Mouse (Mus musculus): ENCODE data around the gene Stag3. TPM values are rescaled to one million over a fixed set of nuclear protein-coding genes. Genes with fewer than 3 reads are reported as not detected.

Gene Stag3
- polyA plus RNA-seq, 1 experiment: 3.3 TPM

DNA sequence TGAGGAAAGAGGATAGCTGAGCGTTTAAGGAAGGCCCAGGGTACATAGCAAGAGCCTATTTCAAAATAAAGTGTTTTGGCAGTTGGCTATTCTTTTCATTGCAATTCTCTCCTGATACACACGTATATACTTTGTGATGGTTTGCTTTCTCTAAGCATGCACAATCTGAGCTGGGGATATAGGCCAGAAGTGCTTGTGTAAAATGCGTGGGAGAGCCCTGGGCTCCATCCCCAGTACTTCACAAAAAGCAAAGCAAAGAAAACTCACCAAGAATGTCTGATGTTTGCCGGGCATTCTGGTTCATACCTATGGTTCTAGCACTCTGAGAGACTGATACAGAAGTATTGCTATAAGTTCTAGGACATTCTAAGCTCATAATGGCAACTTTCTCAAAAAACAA is 11.1 kb upstream of the Stag3 start:
- no peak for DNase-seq (ENCODE audit: low spot score)

DNA sequence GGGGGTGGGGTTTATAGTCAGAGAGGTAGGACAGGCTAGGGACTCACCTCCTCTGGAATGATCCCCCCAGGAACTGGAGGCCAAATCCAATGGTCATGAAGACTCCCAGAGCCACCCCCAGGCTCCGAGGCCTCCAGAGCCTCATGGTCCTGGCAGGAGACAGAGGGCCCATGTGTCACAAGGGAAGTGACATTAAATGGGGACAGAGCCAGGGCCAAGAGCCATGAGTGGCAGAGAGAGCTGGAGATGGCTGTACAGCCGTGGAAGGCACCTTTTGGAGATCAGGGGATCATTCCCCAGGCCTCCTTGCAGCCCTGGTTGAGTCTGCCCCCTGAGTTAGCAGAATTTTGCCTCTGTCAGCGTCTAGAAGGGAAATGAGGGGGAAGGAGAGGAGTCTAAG is 8.8 kb upstream of the Stag3 start:
- no peak for DNase-seq (ENCODE audit: low spot score)

DNA sequence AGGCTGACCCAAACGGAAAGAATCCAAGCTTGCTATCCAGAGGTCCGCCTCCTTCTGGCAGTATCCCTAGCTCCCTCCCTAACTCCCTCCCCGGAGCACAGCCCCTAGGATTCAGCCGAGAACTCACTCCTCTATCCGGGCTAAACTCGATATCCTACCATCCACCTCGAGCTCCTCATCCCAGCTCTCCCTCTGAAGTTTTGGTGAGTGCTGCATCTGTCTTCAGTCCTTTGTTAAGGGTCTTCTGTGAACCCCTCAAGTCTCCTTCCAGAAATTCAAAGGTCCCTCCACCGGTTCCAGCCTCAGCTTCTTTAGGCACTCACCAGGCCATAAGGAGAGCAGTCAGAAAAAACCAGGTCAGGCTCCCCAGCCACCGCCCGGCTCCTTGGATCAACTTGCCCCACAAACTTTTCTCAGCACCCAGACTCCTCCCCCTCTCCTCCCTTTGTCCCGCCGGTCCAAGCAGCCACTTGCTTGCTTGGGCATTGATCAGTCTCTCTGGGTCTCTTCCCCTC is 7.6 kb upstream of the Stag3 start, which contains the start of gene Gal3st4:
TSS of gene Gal3st4 (minus strand) at position 432 of the 515 bp plus-strand sequence.
- DNase-seq (ENCODE audit: low spot score): no peak

DNA sequence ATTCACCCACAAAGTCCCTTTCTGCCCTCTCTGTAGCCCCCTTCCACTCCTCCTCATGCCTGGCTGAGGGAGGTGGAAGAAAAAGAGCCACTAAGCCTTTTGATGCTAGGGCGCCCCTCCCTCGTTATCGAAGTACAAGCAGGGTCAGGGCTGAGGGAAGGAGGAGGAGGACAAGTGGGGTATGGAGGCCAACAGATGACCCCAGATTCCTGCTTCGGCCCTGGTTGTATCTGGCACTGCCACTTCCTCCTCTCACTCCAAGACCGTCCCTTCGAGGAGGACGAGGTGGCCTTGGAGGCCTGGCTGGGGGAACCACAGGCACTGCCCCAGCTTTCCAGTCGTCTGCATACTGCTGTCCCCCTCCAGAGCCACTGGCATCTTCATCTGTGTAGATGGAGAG is 5.9 kb upstream of the Stag3 start:
- no peak for DNase-seq (ENCODE audit: low spot score)

DNA sequence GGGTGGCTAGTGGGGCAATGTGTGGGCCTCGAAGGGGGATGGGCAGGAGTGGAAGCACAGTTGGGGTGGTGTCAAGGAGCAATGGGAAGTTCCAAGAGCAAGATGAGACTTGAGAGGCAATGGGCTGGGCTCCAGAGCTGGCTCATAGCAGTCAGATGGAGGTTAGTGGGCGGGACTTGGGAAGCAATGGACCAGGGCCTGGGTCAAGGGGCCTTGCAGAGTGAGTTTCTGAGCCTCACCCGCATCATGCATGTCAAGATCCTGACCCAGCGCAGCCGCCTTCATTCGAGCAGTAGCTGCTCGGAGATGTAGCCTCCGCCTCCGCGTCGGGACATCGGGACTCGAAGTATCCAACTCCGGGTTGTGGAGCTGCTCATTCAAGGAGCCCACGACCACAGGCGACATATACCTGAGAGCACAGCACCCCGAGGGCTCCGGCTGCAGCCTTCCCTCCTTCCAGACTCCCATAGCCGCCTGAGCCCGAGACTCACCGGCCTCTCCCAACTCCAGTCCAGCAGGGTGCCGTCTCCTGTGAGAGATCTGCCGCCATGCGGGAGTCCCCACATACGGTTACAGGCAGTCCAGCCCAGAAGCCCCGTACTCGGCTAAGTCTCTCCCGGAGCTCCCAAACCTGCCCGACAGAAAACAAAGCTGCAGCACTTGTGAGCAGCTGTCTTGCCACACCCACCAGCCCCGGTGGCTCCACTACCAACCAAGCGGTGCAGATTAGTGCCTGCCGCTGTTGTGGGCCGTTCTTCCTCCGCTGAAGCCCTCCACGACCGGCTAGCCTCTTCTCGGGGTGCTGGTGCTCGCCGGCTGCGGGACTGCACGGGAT is 4.6 kb upstream of the Stag3 start:
- DNase-seq (ENCODE audit: low spot score): no peak

DNA sequence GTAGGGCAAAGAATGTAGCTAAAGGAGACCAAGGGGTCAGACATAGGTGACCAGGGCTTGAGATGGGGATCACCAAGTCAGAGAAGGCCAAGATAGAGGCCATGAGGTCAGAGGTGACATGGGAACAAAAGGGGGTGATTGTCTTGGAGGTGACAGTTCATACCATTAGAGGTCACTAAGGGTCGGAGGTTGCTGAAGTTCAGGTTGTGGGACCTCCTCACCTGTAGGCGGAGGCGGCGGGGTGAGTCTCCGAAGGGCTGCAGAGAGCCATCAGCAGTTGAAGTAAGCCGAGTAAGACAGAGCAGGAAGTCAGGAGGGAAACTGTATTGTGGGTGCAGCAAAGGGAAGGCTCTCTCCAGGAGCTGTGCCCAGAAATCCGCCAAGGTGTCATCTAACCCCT is 2.0 kb upstream of the Stag3 start:
- no peak for DNase-seq (ENCODE audit: low spot score)

DNA sequence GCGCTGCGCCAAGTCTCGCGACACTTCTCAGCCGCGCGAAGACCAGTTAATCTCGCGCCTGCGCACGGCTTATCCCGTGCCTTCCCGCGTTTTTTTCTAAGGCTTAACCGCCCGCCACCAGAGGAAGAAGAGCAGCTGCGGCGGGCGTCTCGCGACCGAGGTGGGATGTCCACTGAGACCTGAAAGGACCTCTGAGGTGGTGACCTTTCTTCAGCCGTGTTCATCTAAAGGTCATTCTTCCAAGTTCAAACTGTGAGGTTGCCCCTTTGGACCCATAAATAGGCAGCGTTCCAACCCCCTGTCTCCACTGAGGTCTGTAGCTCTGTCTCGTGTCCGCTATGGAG is 357 bp downstream of the Stag3 start:
- DNase-seq (ENCODE audit: low spot score): no peak

DNA sequence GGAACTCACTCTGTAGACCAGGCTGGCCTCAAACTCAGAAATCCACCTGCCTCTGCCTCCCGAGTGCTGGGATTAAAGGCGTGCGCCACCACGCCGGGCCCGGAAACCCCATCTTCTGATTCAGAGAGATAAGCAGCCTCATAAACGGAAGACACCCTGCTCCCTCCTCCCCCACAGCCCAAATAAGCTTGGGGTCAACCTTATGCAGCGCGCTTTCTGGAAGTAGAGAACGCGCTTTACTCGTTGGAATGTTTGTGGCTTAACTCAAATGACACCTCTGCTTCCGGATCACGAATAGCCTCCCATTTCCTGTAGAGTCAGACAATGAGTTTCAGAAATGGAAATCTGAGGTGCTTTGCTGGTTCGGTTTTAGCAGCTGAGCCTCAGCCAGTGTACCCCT is 789 bp downstream of the Stag3 start:
- no peak for DNase-seq (ENCODE audit: low spot score)

DNA sequence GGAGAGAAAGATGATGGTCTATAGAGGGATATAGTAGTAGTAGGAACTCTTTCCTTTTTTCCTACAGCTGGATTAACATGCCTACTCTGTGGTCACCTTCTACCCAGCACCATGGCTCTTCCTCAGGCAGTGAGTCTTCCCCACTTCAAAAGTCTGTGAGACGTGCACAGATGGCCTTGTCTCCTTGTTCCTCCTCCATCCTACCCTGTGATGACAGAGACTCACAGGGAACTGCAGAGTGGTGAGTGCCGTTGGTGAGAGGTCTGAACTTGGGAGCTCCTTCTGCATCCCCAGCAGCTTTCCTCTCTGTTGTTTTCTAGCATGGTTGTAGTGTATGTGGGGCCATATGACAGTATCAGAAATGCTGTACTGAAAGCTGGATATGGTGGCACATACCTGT is 1.8 kb downstream of the Stag3 start:
- DNase-seq (ENCODE audit: low spot score): no peak

DNA sequence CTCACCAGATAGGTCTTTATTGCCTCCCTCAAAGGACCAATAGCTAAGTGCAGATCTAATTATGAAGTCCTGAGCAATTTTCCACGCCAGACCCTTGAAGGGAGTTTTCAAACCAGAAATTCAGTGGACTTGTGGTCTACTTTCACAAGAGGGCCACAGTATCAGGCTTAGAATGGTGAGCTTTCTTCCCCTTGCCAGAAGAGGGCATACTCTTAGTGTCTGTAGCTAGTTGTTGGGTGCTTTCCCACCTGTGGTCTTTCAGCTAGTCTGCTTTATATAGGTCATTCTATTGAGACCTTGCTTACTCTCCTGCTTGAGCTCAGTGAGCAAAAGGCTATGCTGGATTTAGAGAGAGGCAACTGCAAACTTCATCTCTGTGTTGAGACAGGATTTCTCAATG is 3.5 kb downstream of the Stag3 start:
- DNase-seq (ENCODE audit: low spot score): no peak

DNA sequence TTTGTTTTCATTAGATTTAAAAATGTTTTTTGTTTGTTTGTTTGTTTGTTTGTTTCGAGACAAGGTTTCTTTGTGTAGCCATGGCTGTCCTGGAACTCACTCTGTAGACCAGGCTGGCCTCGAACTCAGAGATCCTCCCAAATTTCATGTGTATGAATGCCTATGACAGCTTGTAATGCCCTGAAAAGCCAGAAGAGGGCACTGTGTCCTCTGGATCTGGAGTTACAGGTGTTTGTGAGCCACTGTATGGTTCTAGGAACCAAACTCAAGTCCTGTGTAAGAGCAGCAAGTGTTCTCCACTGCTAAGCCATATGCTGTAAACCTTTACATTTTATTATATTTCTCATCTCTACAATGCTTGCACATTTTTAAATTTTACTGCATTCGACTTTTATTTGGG is 7.8 kb downstream of the Stag3 start:
- no peak for DNase-seq (ENCODE audit: low spot score)

DNA sequence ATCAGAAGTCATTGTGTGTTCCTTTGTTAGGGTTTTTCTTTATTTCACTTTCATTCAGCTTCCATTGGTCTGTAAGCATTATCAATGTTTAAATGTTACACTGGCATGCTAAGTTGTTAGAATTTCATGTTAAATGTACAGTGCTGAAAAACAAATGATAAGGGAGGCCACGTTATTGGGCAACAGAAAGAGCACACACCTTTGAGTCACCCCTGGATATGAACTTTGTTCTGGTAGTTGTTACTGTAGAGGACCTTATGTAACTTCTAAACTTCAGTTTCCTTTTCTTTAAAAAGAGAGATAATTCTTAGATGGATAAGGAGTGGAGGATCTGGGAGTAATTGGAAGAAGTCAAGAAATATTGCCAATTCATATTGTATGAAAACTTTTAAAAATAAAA is 11.6 kb downstream of the Stag3 start:
- DNase-seq (ENCODE audit: low spot score): no peak

DNA sequence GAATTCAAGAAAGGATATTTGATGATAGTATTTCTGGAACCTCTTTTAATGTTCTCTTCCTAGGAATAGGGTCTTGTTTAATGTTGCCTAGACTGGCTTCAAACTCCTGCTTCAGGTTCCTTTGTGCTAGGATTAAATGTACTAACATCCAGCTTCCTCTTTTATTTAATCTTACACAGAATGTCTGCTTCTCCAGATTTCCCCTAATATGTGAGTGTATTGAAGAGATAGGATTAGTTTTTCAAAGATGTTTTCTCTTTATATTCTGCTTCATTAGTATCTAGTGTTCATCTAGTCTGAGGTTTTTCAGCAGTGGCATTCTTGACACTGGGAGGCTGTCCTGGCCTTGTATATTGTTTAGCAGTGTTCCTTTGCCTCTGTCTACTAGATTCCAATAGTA is 14.1 kb downstream of the Stag3 start:
- no peak for DNase-seq (ENCODE audit: low spot score)

DNA sequence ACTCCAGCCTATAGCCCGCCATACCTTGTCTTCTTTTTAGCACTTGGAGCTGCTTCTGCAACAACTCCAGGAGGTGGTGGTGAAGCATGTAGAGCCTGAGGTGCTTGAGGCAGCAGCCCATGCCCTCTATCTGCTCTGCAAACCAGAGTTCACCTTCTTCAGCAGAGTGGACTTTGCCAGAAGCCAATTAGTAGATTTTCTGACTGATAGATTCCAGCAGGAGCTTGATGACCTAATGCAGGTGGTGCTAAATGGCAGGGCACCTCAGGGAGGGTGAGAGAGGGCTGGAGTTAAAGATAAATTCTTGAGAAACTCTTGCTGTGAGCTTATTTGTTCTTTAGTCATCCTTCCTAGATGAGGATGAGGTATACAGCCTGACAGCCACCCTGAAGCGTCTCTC is 19.6 kb downstream of the Stag3 start:
- DNase-seq (ENCODE audit: low spot score): no peak

DNA sequence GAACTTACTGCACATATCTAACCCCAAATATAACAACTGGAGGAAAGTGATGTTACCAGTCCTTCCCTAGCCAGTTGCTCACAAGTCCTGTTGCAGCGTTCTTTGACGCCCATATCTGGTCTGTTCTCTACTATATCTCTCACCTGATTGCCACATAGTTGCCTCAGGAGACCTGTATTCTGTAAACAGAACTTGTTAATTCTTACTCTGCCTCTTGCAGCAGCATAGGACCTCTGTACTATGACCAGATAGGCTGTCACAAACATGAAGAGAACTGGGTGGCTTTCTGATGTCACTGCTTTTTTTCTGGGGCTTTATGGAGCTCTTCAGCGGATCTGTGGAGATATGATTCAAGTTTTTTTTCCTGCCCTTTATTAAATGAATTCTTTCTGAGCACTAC is 32.8 kb downstream of the Stag3 start:
- DNase-seq (ENCODE audit: low spot score): no peak

DNA sequence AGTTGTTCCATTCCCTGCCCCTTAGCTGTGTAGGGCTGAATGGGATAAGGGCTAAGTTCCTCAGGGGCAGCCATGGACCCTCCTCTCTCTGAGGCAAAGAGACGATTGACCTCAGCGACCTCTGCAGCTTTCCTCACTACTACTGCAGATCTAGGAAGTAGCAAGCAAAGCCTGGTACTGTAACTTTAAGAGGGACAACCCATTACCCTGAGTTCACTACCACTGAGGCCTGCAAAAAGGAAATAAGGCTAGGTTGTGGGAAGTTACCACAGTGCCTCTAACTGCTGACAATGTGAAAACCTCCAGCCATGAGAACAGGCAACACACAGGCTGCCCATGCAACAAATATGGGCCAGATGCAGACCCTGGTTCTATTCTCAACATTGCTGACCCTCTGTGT is 61.6 kb downstream of the Stag3 start, which contains the start of gene Pvrig:
TSS of gene Pvrig (plus strand) at position 301 of the 400 bp plus-strand sequence.
- no peak for DNase-seq (ENCODE audit: low spot score)

DNA sequence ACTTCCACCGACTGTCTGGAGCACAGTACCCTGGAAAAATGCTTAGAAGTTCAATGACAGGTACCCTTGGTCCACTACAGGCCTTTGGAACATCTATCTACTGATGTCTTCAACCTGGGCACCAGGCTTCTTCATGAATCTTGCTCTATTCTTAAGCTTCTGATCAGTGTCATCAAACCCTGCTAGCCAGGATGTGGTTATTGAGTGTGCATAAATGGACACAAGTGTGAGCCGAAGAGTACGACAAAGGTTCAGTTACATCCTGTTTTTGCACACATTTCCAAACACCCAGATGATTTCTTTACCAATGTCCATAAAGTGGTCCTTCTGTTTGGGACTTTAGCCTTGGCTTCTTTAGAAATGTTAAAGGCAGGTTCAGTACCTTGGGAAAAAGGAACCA is 63.2 kb downstream of the Stag3 start:
- DNase-seq (ENCODE audit: low spot score): no peak

Other genes starting within 250 kb of the Stag3 start
- gene Smok3c, start 227.0 kb upstream of the Stag3 start, polyA plus RNA-seq (2012; rRNA removed): not detected in 2 replicates
- gene Zkscan1, start 195.2 kb upstream of the Stag3 start, polyA plus RNA-seq (2012; rRNA removed): 10.2 and 13.2 TPM in 2 replicates
- 21.6 and 24.9 TPM in 2 replicates for gene Zscan21, start 163.3 kb upstream of the Stag3 start, polyA plus RNA-seq (2012; rRNA removed)
- 5.2 and 6.0 TPM in 2 replicates for gene Zfp113, start 124.5 kb upstream of the Stag3 start, polyA plus RNA-seq (2012; rRNA removed)
- gene Cops6, start 119.2 kb upstream of the Stag3 start, polyA plus RNA-seq (2012; rRNA removed): 104 and 109 TPM in 2 replicates
- 29.6 and 31.1 TPM in 2 replicates for gene Ap4m1, start 108.2 kb upstream of the Stag3 start, polyA plus RNA-seq (2012; rRNA removed)
- gene Mcm7, start 107.8 kb upstream of the Stag3 start, polyA plus RNA-seq (2012; rRNA removed): 26.9 and 29.7 TPM in 2 replicates
- 39.4 and 47.3 TPM in 2 replicates for gene Taf6, start 92.8 kb upstream of the Stag3 start, polyA plus RNA-seq (2012; rRNA removed)
- gene Cnpy4, start 92.8 kb upstream of the Stag3 start, polyA plus RNA-seq (2012; rRNA removed): 22.1 and 24.2 TPM in 2 replicates
- gene Mblac1, start 85.9 kb upstream of the Stag3 start, polyA plus RNA-seq (2012; rRNA removed): 5.3 and 5.8 TPM in 2 replicates
- 1.4 and 1.6 TPM in 2 replicates for gene Nxpe5, start 54.3 kb upstream of the Stag3 start, polyA plus RNA-seq (2012; rRNA removed)
- gene Lamtor4, start 24.8 kb upstream of the Stag3 start, polyA plus RNA-seq (2012; rRNA removed): 121 and 136 TPM in 2 replicates
- 33.8 and 42.4 TPM in 2 replicates for gene BC037034, start 16.2 kb upstream of the Stag3 start, polyA plus RNA-seq (2012; rRNA removed)
- 1.7 and 2.1 TPM in 2 replicates for gene Gal3st4, start 7.4 kb upstream of the Stag3 start, polyA plus RNA-seq (2012; rRNA removed)
- 0.01 TPM in 1 of 2 replicates, not detected in the other for gene Gm43720, start 282 bp upstream of the Stag3 start, polyA plus RNA-seq (2012; rRNA removed)
- gene Gpc2, start 235 bp upstream of the Stag3 start, polyA plus RNA-seq (2012; rRNA removed): 15.4 and 21.8 TPM in 2 replicates
- 0.28 and 0.29 TPM in 2 replicates for gene Pvrig, start 61.7 kb downstream of the Stag3 start, polyA plus RNA-seq (2012; rRNA removed)
- gene Zfp157, start 161.2 kb downstream of the Stag3 start, polyA plus RNA-seq (2012; rRNA removed): 7.5 and 8.8 TPM in 2 replicates

Data from urinary bladder, adult 2 months (tissue).